Mouse (Mus musculus) liver, embryonic 14.5 days (tissue): ENCODE measurements around the gene Rnase2b.

Experiments used
- CTCF ChIP-seq: IDR thresholded peaks from 2 replicates; pipeline ENCODE4 v1.5.1; 2016; ENCODE audit warnings: antibody characterized with exemption, low read depth, control low read depth
- EP300 ChIP-seq: IDR thresholded peaks from 2 replicates; pipeline ENCODE4 v1.6.1; 2016; ENCODE audit warnings: antibody characterized with exemption, low read depth

DNA sequence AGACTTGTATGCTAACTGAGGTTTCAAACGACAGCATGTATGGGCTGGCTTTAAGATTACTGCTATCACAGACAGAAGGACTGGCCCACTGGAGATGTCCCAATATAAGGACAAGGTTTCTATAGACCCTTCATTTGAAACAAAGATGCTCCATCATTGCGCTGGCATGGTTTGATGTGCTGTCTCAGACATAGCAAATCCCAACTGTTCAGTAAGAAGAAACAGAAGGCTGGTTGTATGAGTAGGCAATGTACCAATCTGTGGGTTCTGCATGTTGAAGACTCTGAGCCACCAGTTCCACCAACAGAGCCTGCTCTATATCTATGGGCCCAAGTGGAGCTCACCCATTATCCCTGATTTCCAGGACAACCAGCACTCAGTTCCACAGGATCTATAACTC lies 41.1 kb downstream of the Rnase2b start, which contains the start of gene Ear14:
- TF ChIP-seq CTCF (no peak), EP300 (no peak)
